Mouse (Mus musculus) MEL (cell line): ENCODE measurements around the gene Paxbp1. TPM values are rescaled to one million over a fixed set of nuclear protein-coding genes. Genes with fewer than 3 reads are reported as not detected.

Experiments used
- DNase-seq: peaks from one replicate; pipeline ENCODE4 v3.0.0; 2011; ENCODE audit warnings: low read depth, low spot score
- H3K27ac ChIP-seq: 2 replicates; pipeline ENCODE4 v1.5.1; 2012; ENCODE audit warnings: low read depth, mild to moderate bottlenecking, control low read depth, low read length, moderate library complexity; ENCODE audit not compliant: control insufficient read depth
- H3K27me3 ChIP-seq, 2 experiments: fragments of 150-350 bp in 1 of 2; sonication (generic) in 1 of 2; 2 replicates each; pipeline ENCODE4 v1.6.1; 2012; ENCODE audit warnings: low read length in 2 of 2, mild to moderate bottlenecking in 2 of 2, improper control_type of control experiment in 1 of 2, moderate library complexity in 1 of 2; ENCODE audit not compliant: insufficient read depth in 2 of 2, control insufficient read depth in 1 of 2
- H3K36me3 ChIP-seq, 2 experiments: 2 replicates each; pipeline ENCODE4 v1.6.1; 2012 to 2014; ENCODE audit warnings: low read length in 2 of 2, improper control_type of control experiment in 1 of 2, inconsistent platforms in 1 of 2, mild to moderate bottlenecking in 1 of 2; ENCODE audit not compliant: insufficient read depth in 2 of 2, control insufficient read depth in 1 of 2
- H3K4me1 ChIP-seq, 2 experiments: fragments of 150-350 bp in 1 of 2; sonication (generic) in 1 of 2; 2 replicates each; pipeline ENCODE4 v1.6.1; 2012; ENCODE audit warnings: low read length in 2 of 2, improper control_type of control experiment in 1 of 2, mild to moderate bottlenecking in 1 of 2; ENCODE audit not compliant: insufficient read depth in 2 of 2, control insufficient read depth in 1 of 2
- H3K4me3 ChIP-seq, 2 experiments: fragments of 150-350 bp in 1 of 2; sonication (generic) in 1 of 2; 2 replicates each; pipeline ENCODE4 v1.5.1; 2012; ENCODE audit warnings: low read depth in 2 of 2, low read length in 2 of 2, mild to moderate bottlenecking in 2 of 2, moderate library complexity in 2 of 2, control low read depth in 1 of 2, improper control_type of control experiment in 1 of 2; ENCODE audit not compliant: control insufficient read depth in 1 of 2, insufficient read depth in 1 of 2
- H3K79me2 ChIP-seq: 2 replicates; pipeline ENCODE4 v1.6.1; 2012; ENCODE audit warnings: mild to moderate bottlenecking, low read length, moderate library complexity; ENCODE audit not compliant: control insufficient read depth, poor library complexity, insufficient read depth
- H3K9ac ChIP-seq: 2 replicates; pipeline ENCODE4 v1.6.1; 2012; ENCODE audit warnings: low read depth, mild to moderate bottlenecking, control low read depth, low read length, moderate library complexity; ENCODE audit not compliant: control insufficient read depth, poor library complexity, severe bottlenecking
- H3K9me3 ChIP-seq: fragments of 150-350 bp; sonication (generic); replicated peaks from 2 replicates; pipeline ENCODE4 v1.6.1; 2012; ENCODE audit warnings: mild to moderate bottlenecking, low read length, improper control_type of control experiment, moderate library complexity; ENCODE audit not compliant: insufficient read depth
- CHD1 ChIP-seq: IDR thresholded peaks from 2 replicates; pipeline ENCODE4 v1.6.1; 2012; ENCODE audit warnings: low read depth, mild to moderate bottlenecking, inconsistent platforms, low read length, improper control_type of control experiment
- CHD2 ChIP-seq: IDR thresholded peaks from 2 replicates; pipeline ENCODE4 v1.6.1; 2011; ENCODE audit warnings: low read length, improper control_type of control experiment
- CTCF ChIP-seq, 3 experiments: IDR thresholded peaks in 2 of 3; conservative IDR thresholded peaks in 1 of 3; 2 replicates each; pipeline ENCODE4 v1.5.1; 2011 to 2012; ENCODE audit warnings: low read length in 3 of 3, low read depth in 2 of 3, mild to moderate bottlenecking in 2 of 3, improper control_type of control experiment in 1 of 3, inconsistent platforms in 1 of 3, mixed read lengths in 1 of 3, moderate library complexity in 1 of 3; ENCODE audit not compliant: control insufficient read depth in 1 of 3, insufficient read depth in 1 of 3, poor library complexity in 1 of 3, severe bottlenecking in 1 of 3
- E2F4 ChIP-seq: IDR thresholded peaks from 2 replicates; pipeline ENCODE4 v1.6.1; 2011; ENCODE audit warnings: low read depth, low read length, improper control_type of control experiment, borderline replicate concordance
- EP300 ChIP-seq, 2 experiments: IDR thresholded peaks; 2 replicates each; pipeline ENCODE4 v1.6.1; 2011; ENCODE audit warnings: improper control_type of control experiment in 2 of 2, low read length in 2 of 2, low read depth in 1 of 2, mild to moderate bottlenecking in 1 of 2
- GABPA ChIP-seq: IDR thresholded peaks from 2 replicates; pipeline ENCODE4 v1.6.1; 2012; ENCODE audit warnings: low read depth, mild to moderate bottlenecking, inconsistent platforms, low read length, improper control_type of control experiment, moderate library complexity
- JUND ChIP-seq: IDR thresholded peaks from 2 replicates; pipeline ENCODE4 v1.6.1; 2011; ENCODE audit warnings: low read depth, mild to moderate bottlenecking, improper control_type of control experiment, low read length
- KAT2A ChIP-seq: conservative IDR thresholded peaks from 2 replicates; pipeline ENCODE4 v1.6.1; 2012; ENCODE audit warnings: low read depth, low read length, improper control_type of control experiment, inconsistent platforms
- MAFK ChIP-seq: IDR thresholded peaks from 2 replicates; pipeline ENCODE4 v1.6.1; 2011; ENCODE audit warnings: low read depth, mild to moderate bottlenecking, low read length, improper control_type of control experiment, borderline replicate concordance
- MYB ChIP-seq: IDR thresholded peaks from 2 replicates; pipeline ENCODE4 v1.6.1; 2011; ENCODE audit warnings: mild to moderate bottlenecking, low read depth, low read length, improper control_type of control experiment
- NELFE ChIP-seq: IDR thresholded peaks from 2 replicates; pipeline ENCODE4 v1.6.1; 2011; ENCODE audit warnings: low read depth, low read length, improper control_type of control experiment
- NRF1 ChIP-seq: IDR thresholded peaks from 2 replicates; pipeline ENCODE4 v1.6.1; 2014; ENCODE audit warnings: low read depth, mild to moderate bottlenecking, inconsistent platforms, low read length, improper control_type of control experiment, moderate library complexity; ENCODE audit not compliant: poor library complexity, insufficient read depth, severe bottlenecking
- POLR2AphosphoS2 ChIP-seq: IDR thresholded peaks from 2 replicates; pipeline ENCODE4 v1.6.1; 2011; ENCODE audit warnings: low read length, improper control_type of control experiment
- RAD21 ChIP-seq: IDR thresholded peaks from 2 replicates; pipeline ENCODE4 v1.6.1; 2011; ENCODE audit warnings: mild to moderate bottlenecking, low read depth, low read length, improper control_type of control experiment
- RCOR1 ChIP-seq: IDR thresholded peaks from 2 replicates; pipeline ENCODE4 v1.6.1; 2012; ENCODE audit warnings: low read depth, mild to moderate bottlenecking, inconsistent platforms, low read length, improper control_type of control experiment
- SIN3A ChIP-seq: IDR thresholded peaks from 2 replicates; pipeline ENCODE4 v1.6.1; 2012; ENCODE audit warnings: low read length, improper control_type of control experiment, inconsistent platforms
- SMC3 ChIP-seq: IDR thresholded peaks from 2 replicates; pipeline ENCODE4 v1.6.1; 2011; ENCODE audit warnings: low read depth, low read length, improper control_type of control experiment
- TCF12 ChIP-seq: IDR thresholded peaks from 2 replicates; pipeline ENCODE4 v1.6.1; 2014; ENCODE audit warnings: low read depth, mild to moderate bottlenecking, inconsistent platforms, low read length, improper control_type of control experiment, moderate library complexity
- UBTF ChIP-seq: IDR thresholded peaks from 2 replicates; pipeline ENCODE4 v1.6.1; 2012; ENCODE audit warnings: low read depth, mild to moderate bottlenecking, inconsistent platforms, low read length, improper control_type of control experiment, moderate library complexity, borderline replicate concordance; ENCODE audit not compliant: insufficient read depth
- USF1 ChIP-seq: IDR thresholded peaks from 2 replicates; pipeline ENCODE4 v1.6.1; 2014; ENCODE audit warnings: low read depth, mild to moderate bottlenecking, inconsistent platforms, low read length, improper control_type of control experiment, moderate library complexity
- polyA plus RNA-seq, 2 experiments: library from polyadenylated mRNA; stranded (reverse) in 1 of 2; unstranded in 1 of 2; fragments of >175 nt in 1 of 2; fragments of >200 nt in 1 of 2; gene quantifications; 2 replicates each; pipeline versions ENCODE4 v1.2.1 to v1.2.4; 2012; ENCODE audit warnings: low replicate concordance in 2 of 2, low read depth in 1 of 2; ENCODE audit not compliant: insufficient read length in 2 of 2, insufficient read depth in 1 of 2, missing spikeins in 1 of 2
- total RNA-seq: library from RNA; depleted of rRNA; stranded (reverse); fragments of 300-350 nt; gene quantifications from 2 replicates; pipeline ENCODE4 v1.2.3, GENCODE M21; 2012

Paxbp1 gene
- total and polyA plus RNA-seq, 3 experiments: 23.8 to 49.6 TPM; not detected in 1

DNA sequence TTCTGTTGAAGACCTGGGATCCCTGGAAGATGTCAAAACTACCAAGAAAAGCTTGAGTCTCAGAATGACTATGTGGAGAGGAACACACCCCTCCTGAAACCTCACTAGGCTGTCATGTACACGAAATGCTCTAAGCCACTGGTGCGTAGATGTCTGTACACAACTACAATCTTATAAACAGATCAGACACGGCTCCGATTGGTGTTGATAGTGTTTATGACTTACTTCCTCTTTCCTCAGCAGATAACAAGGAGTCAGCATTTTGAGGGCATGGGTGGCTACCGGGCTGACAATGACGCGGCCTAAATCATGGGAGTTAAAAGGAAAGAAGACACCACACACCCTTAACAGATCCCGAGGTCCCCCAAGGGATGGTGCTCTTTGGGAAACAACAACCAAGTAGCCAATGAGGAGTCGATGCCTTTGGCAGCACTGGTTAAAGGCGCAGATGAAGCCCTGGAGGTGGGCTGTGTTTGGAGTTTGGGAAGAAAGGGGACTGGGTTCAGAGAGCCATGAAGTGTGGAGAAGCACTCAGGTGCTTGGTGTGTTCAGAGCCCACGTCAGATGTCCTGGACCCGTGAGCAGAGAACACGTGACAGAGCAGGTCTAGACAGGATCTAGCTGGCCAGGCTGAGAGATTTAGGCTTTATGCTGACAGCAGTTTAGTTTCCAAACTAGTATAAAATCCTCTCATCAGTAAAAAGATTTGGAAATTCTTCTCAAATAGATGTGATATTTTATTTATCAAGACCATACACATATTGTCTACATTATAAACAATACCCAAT is 17.4 kb upstream of the Paxbp1 start (continued):
- TF ChIP-seq USF1 (no peak), SMC3 (no peak), MAFK (peak; percentile 80), E2F4 (no peak), CHD1 (no peak), TCF12 (no peak), POLR2AphosphoS2 (no peak), EP300 (IDR thresholded peaks at IDR 0.05; ENCODE audit: low read depth in 1 of 2, low read length in 2 of 2) (peak in 1 of 2 experiments; percentile 48; a peak in 1 of 4 replicates), GABPA (no peak), RCOR1 (no peak), CHD2 (no peak), CTCF (IDR thresholded peaks at IDR 0.05 in 2 of 3, conservative IDR thresholded peaks at IDR 0.05 in 1 of 3; ENCODE audit: control insufficient read depth in 1 of 3, insufficient read depth in 1 of 3, low read depth in 2 of 3, low read length in 3 of 3, poor library complexity in 1 of 3, severe bottlenecking in 1 of 3) (no peak)
- TF ChIP-seq, all 39 proteins: peak for 4

DNA sequence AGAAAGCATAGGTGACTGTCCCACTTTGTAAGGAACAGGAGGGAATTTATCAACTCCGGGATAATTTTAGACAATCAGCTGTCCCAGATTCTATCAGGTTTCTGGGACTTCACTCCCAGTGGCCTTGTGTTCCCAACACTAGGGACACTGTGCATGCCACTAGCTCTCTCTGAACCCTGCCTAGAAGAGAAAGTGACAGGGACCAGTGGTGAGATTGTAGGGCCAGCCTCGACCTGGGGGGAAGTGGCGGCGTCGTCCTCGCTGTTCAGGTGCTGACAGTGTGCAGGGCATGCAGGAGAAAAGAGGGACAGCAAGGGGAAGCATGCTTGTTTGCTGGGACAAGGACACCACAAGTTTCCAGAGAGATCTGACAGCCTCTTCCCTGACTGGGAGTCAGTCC is 13.4 kb upstream of the Paxbp1 start:
- Histone ChIP-seq H3K9me3 (no peaks in the 10 kb centered on the region), H3K27me3 (no peaks in the 10 kb centered on the region), H3K36me3 (peaks cover 0 to 6% of the 10 kb centered on the region in 2 experiments; a peak in 2 of 4 replicates), H3K4me1 (peaks cover 3 to 26% of the 10 kb centered on the region in 2 experiments), H3K9ac (no peak overlapping the region), H3K27ac (no peak overlapping the region), H3K79me2 (no peaks in the 10 kb centered on the region), H3K4me3 (no peak overlapping the region)
- no peak for TF ChIP-seq TCF12
- TF ChIP-seq RCOR1: no peak
- TF ChIP-seq KAT2A: no peak
- no peak for TF ChIP-seq SIN3A
- no peak for TF ChIP-seq UBTF
- TF ChIP-seq JUND: no peak
- TF ChIP-seq RAD21: no peak
- TF ChIP-seq NRF1: no peak
- no peak for TF ChIP-seq MYB
- TF ChIP-seq SMC3: no peak
- no peak for TF ChIP-seq NELFE
- DNase-seq: no peak
